Comparison of ENCODE assay signal across 16 mouse cellular contexts in genomic region chr11:106822911-106823310, GRCm38 (mm10). TPM values are rescaled to one million over a fixed set of nuclear protein-coding genes. Genes with fewer than 3 reads are reported as not detected.
DNase-seq lines count a peak whose midpoint lies in the region; ATAC-seq and TF ChIP-seq lines count a peak whose summit lies in the region.
"Had no signal": no experiment of that assay in that cellular context is flagged by ENCODE, and none has a peak within 500 bp of the region (broad histone marks: within the 10 kb centered on the region; RNA-seq: fewer than 3 reads in every experiment).

No protein-coding gene starts in this region.

- no peak for TF ChIP-seq CTCF in hindbrain, postnatal 0 days (IDR thresholded peaks at IDR 0.05; ENCODE audit: low read depth)

- H3K9me3 ChIP-seq in hindbrain, postnatal 0 days (ENCODE audit: low read length) = no peaks in the 10 kb centered on the region
- H3K9me3 ChIP-seq in hindbrain, embryonic 10.5 days = no peaks in the 10 kb centered on the region
- H3K9me3 ChIP-seq: G1E; hindbrain, embryonic 15.5 days; midbrain, embryonic 12.5 days had no signal

- H3K9ac ChIP-seq in hindbrain, postnatal 0 days (replicated peaks; ENCODE audit: low read length) = no peak overlapping the region
- H3K9ac ChIP-seq: hindbrain, embryonic 15.5 days; midbrain, embryonic 12.5 days had no signal

- no peak for DNase-seq in hindbrain, postnatal 0 days (ENCODE audit: low spot score)
- DNase-seq in hindbrain, embryonic 10.5 days (ENCODE audit: low spot score) = no peak
- peak; percentile 90 for DNase-seq in cerebellum, adult 8-10 months
- DNase-seq in layer of hippocampus, adult 9-11 months = peak; percentile 72
- peak; percentile 55 for DNase-seq in right cerebral cortex, postnatal 25 days
- DNase-seq in thymus, postnatal 10 days (ENCODE audit: low spot score in 2 of 2) = no peak
- DNase-seq in adrenal gland, adult 2 months = no peak
- DNase-seq in kidney, postnatal 4 days = no peak
- DNase-seq: gastrocnemius, postnatal 36 days; kidney, adult 9 months; thymus, postnatal 25 days had no signal

- ATAC-seq in hindbrain, postnatal 0 days = peak; percentile 27; the same call in 1 of the 2 replicates
- ATAC-seq: lung, postnatal 0 days had no signal

- no peak overlapping the region for H3K4me2 ChIP-seq in hindbrain, postnatal 0 days (ENCODE audit: low read depth, low read length)
- H3K4me2 ChIP-seq: hindbrain, embryonic 15.5 days; liver, embryonic 11.5 days; midbrain, embryonic 12.5 days had no signal

- 62% methylated on average over 5 of the region's 5 CpGs for WGBS in hindbrain, postnatal 0 days
- 92% methylated on average over 5 of the region's 5 CpGs for WGBS in hindbrain, embryonic 10.5 days

- H3K4me3 ChIP-seq in hindbrain, postnatal 0 days (ENCODE audit: low read length) = no peak overlapping the region
- no peak overlapping the region for H3K4me3 ChIP-seq in hindbrain, embryonic 10.5 days
- H3K4me3 ChIP-seq: hindbrain, embryonic 15.5 days; midbrain, embryonic 12.5 days had no signal

- no peaks in the 10 kb centered on the region for H3K27me3 ChIP-seq in hindbrain, postnatal 0 days (ENCODE audit: insufficient read depth, low read length)
- H3K27me3 ChIP-seq in hindbrain, embryonic 10.5 days (ENCODE audit: insufficient read depth, poor library complexity, severe bottlenecking) = no peaks in the 10 kb centered on the region
- H3K27me3 ChIP-seq: hindbrain, embryonic 15.5 days; midbrain, embryonic 12.5 days had no signal

- H3K27ac ChIP-seq in hindbrain, postnatal 0 days = peak overlapping the region; percentile 60; the same call in 1 of the 2 replicates
- no peak overlapping the region for H3K27ac ChIP-seq in hindbrain, embryonic 10.5 days
- H3K27ac ChIP-seq: hindbrain, embryonic 15.5 days; midbrain, embryonic 12.5 days had no signal

- 0 out of 2 replicates have a peak, but pooled peaks cover 4% of the 10 kb centered on the region for H3K4me1 ChIP-seq in hindbrain, postnatal 0 days (ENCODE audit: insufficient read depth, low read length)
- H3K4me1 ChIP-seq in hindbrain, embryonic 10.5 days (replicated peaks) = no peaks in the 10 kb centered on the region
- H3K4me1 ChIP-seq: midbrain, embryonic 12.5 days had no signal

- peaks cover 35% of the 10 kb centered on the region for H3K36me3 ChIP-seq in hindbrain, postnatal 0 days (ENCODE audit: insufficient read depth, low read length)
- peaks cover 97% of the 10 kb centered on the region for H3K36me3 ChIP-seq in hindbrain, embryonic 10.5 days

RNA-seq across cellular contexts. Expression of gene Cep95, which starts 33.9 kb away (rescaled TPM):
- total RNA-seq in hindbrain, postnatal 0 days (2014; rRNA removed) = 2.6 and 9.0 TPM in 2 replicates
- 7.2 and 8.7 TPM in 2 replicates for polyA plus RNA-seq in hindbrain, postnatal 0 days (2015; fragmentation: Nextera tagmentation; extraction: Ambion mirVana)
- 14.8 and 20.2 TPM in 2 replicates for polyA plus RNA-seq in hindbrain, embryonic 10.5 days (2016; fragmentation: Nextera tagmentation; extraction: Ambion mirVana)
- 10 to 100 TPM in 1 of 2 experiments, 1 to 10 TPM in 1; 7.1 to 12.5 TPM for total RNA-seq in adrenal gland, adult 2 months (2021)
- 0.73 and 0.92 TPM in 2 replicates for polyA plus RNA-seq in adrenal gland, adult 2 months (2012; rRNA removed)

RNA-seq across cellular contexts. Expression of gene Ddx5, which starts 33.9 kb away (rescaled TPM):
- total RNA-seq in hindbrain, postnatal 0 days (2014; rRNA removed) = 288 and 416 TPM in 2 replicates
- 272 and 274 TPM in 2 replicates for polyA plus RNA-seq in hindbrain, postnatal 0 days (2015; fragmentation: Nextera tagmentation; extraction: Ambion mirVana)
- 285 and 301 TPM in 2 replicates for polyA plus RNA-seq in hindbrain, embryonic 10.5 days (2016; fragmentation: Nextera tagmentation; extraction: Ambion mirVana)
- total RNA-seq in adrenal gland, adult 2 months (2021) = 1,000 to 10,000 TPM in 1 of 2 experiments, 100 to 1,000 TPM in 1; 763 to 1,110 TPM
- 2,814 and 2,984 TPM in 2 replicates for polyA plus RNA-seq in adrenal gland, adult 2 months (2012; rRNA removed)

RNA-seq across cellular contexts. Expression of gene Polg2, which starts 43.6 kb away (rescaled TPM):
- 8.3 and 12.9 TPM in 2 replicates for total RNA-seq in hindbrain, postnatal 0 days (2014; rRNA removed)
- 9.5 and 11.4 TPM in 2 replicates for polyA plus RNA-seq in hindbrain, postnatal 0 days (2015; fragmentation: Nextera tagmentation; extraction: Ambion mirVana)
- 8.1 and 10.1 TPM in 2 replicates for polyA plus RNA-seq in hindbrain, embryonic 10.5 days (2016; fragmentation: Nextera tagmentation; extraction: Ambion mirVana)
- 1 to 10 TPM; 3.3 to 6.2 TPM for total RNA-seq in adrenal gland, adult 2 months (2021)
- 6.0 and 8.1 TPM in 2 replicates for polyA plus RNA-seq in adrenal gland, adult 2 months (2012; rRNA removed)

Comparison
In these comparisons a context has a peak if more than half of its experiments do, and no peak if none do; other contexts are left out.
1. DNase-seq: peak in cerebellum, adult 8-10 months (single experiment), layer of hippocampus, adult 9-11 months (single experiment) and right cerebral cortex, postnatal 25 days (single experiment); none in hindbrain, postnatal 0 days (single experiment), hindbrain, embryonic 10.5 days (single experiment), thymus, postnatal 10 days (0 of 2), adrenal gland, adult 2 months (single experiment) and kidney, postnatal 4 days (0 of 2).